In genomic region chr3:12262342-12262741, GRCm38 (mm10) we compare ENCODE assay signal across 20 mouse cellular contexts.
"Had no signal": no experiment of that assay in that cellular context is flagged by ENCODE, and none has a peak within 500 bp of the region (broad histone marks: within the 10 kb centered on the region; RNA-seq: fewer than 3 reads in every experiment).

No protein-coding gene starts in this region.

- H3K4me3 ChIP-seq: liver, embryonic 15.5 days; lung, embryonic 15.5 days; megakaryocyte, embryonic 14.5 days; midbrain, embryonic 13.5 days; midbrain, embryonic 15.5 days; neural tube, embryonic 13.5 days; neural tube, embryonic 15.5 days had no signal

- H3K27me3 ChIP-seq: liver, embryonic 15.5 days; lung, embryonic 15.5 days; megakaryocyte, embryonic 14.5 days; midbrain, embryonic 13.5 days; midbrain, embryonic 15.5 days; neural tube, embryonic 13.5 days; neural tube, embryonic 15.5 days had no signal

- H3K9ac ChIP-seq: liver, embryonic 15.5 days; liver, postnatal 0 days; lung, embryonic 15.5 days; midbrain, embryonic 13.5 days; midbrain, embryonic 15.5 days; neural tube, embryonic 13.5 days; neural tube, embryonic 15.5 days had no signal

- H3K4me2 ChIP-seq: liver, embryonic 15.5 days; lung, embryonic 15.5 days; midbrain, embryonic 11.5 days; midbrain, embryonic 13.5 days; midbrain, embryonic 15.5 days; neural tube, embryonic 13.5 days; neural tube, embryonic 15.5 days had no signal

- H3K9me3 ChIP-seq: liver, embryonic 15.5 days; lung, embryonic 15.5 days; megakaryocyte, embryonic 14.5 days; midbrain, embryonic 13.5 days; midbrain, embryonic 15.5 days; neural tube, embryonic 13.5 days; neural tube, embryonic 15.5 days had no signal

- H3K27ac ChIP-seq: liver, embryonic 15.5 days; lung, embryonic 15.5 days; macrophage; midbrain, embryonic 13.5 days; midbrain, embryonic 15.5 days; neural tube, embryonic 13.5 days; neural tube, embryonic 15.5 days had no signal

- DNase-seq: liver, postnatal 0 days; lung, adult 2 months; lung, postnatal 10 days; retina, postnatal 1 day; right cerebral cortex, adult 18-20 months; right cerebral cortex, postnatal 25 days; right cerebral cortex, postnatal 4 days; spleen, adult 18-20 months; thymus, adult 18-20 months; thymus, postnatal 14 days; thymus, postnatal 36 days had no signal

- H3K36me3 ChIP-seq: liver, embryonic 15.5 days; lung, embryonic 15.5 days; midbrain, embryonic 13.5 days; midbrain, embryonic 15.5 days; neural tube, embryonic 13.5 days; neural tube, embryonic 15.5 days had no signal

- H3K4me1 ChIP-seq: liver, embryonic 15.5 days; lung, embryonic 15.5 days; megakaryocyte, embryonic 14.5 days; midbrain, embryonic 13.5 days; midbrain, embryonic 15.5 days; neural tube, embryonic 13.5 days; neural tube, embryonic 15.5 days had no signal

- ATAC-seq: liver, postnatal 0 days; midbrain, embryonic 13.5 days; midbrain, embryonic 15.5 days had no signal
